Mouse (Mus musculus): Measurements from ENCODE around the gene Timm10b.

DNA sequence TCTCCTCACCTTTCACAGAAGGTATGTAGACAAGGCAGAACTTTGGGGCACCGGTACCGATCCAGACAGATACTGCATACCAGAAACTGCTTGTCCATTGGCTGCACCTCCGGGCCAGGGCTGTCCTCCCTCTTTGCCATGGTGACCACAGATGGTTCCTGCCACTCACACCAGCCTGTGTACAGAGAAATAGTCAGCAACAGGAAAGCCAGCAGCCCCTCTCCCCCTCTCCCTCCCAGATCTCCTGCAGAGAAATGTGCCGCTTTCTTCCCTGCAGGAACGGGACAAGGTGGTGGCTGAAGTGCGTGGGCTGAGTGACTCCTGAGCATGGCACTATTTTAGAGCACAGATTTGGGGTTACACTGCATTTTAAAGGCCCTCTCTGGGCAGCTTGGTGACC is 14.5 kb upstream of the Timm10b start:
- TF ChIP-seq GATA1 (IDR thresholded peaks at IDR 0.05; ENCODE audit: borderline replicate concordance, low read length) (no peak), TAL1 (conservative IDR thresholded peaks at IDR 0.05; ENCODE audit: low read depth, low read length) (no peak)

All from G1E (cell line).